Mouse (Mus musculus) urinary bladder, postnatal 14 days (tissue): ENCODE results near the gene Rtp3.

ENCODE experiments used
- DNase-seq: peaks from one replicate; pipeline ENCODE4 v3.0.0; 2021; ENCODE audit warnings: low spot score

Rtp3 gene

DNA sequence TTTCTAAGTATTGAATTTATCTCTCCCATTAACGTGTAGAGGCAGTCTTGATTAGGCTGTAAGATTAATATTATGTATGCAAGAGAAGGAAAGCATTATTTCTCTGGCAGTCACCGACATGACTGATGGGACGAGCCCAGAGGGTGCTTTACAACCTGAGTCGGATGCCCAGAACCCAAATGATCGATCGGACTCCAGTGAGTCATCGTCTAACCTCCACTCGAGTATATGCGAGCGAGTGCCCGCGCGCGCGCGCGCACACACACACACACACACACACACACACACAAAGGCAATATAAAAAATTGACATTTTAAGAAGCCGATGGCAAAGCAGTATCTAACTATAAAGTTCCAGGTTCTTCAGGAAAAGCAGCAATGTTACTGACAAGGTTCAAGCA, 45.0 kb downstream of the Rtp3 start:
- no peak for DNase-seq

DNA sequence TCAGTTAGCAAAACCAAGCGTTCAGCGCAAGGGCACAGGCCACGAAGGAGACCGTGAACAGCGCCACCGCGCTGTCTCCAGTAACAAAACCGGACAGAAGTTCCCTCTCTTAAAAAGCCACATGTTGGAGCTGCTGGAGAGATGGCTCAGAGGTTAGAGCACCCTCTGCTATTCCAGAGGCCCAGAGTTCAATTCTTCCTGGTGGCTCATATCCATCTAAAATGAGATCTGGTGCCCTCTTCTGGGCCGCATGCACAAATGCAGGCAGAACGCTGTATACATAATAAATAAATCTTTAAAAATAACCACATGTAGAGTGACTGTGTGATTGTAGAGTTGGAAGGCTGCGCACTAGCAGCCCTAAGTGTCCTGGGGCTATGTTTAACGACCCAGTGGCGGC, 46.1 kb downstream of the Rtp3 start:
- no peak for DNase-seq

- no peak for DNase-seq
Observed at GRCm38 (mm10) chr9:110937506-110938490, 52.6 kb downstream of the Rtp3 start.

- DNase-seq: no peak
Observed at GRCm38 (mm10) chr9:110935941-110936340, 54.4 kb downstream of the Rtp3 start.
